ENCODE assay signal across 9 mouse cellular contexts in genomic region chr11:97980531-97980966, GRCm38 (mm10). TPM values are rescaled to one million over a fixed set of nuclear protein-coding genes. Genes with fewer than 3 reads are reported as not detected.
DNase-seq lines count a peak whose midpoint lies in the region; ATAC-seq and TF ChIP-seq lines count a peak whose summit lies in the region.
"Had no signal": no experiment of that assay in that cellular context is flagged by ENCODE, and none has a peak within 500 bp of the region (broad histone marks: within the 10 kb centered on the region; RNA-seq: fewer than 3 reads in every experiment).

No protein-coding gene starts in this region.

- intact Hi-C loops in heart, postnatal 10 days (cut with DNase I) = no loop called here

- H3K4me1 ChIP-seq in stomach, embryonic 14.5 days (ENCODE audit: control insufficient read depth, insufficient read depth, low read length) = no peaks in the 10 kb centered on the region
- no peaks in the 10 kb centered on the region for H3K4me1 ChIP-seq in stomach, postnatal 0 days (replicated peaks; ENCODE audit: control insufficient read depth, insufficient read depth)
- H3K4me1 ChIP-seq in stomach, embryonic 16.5 days (ENCODE audit: control insufficient read depth, insufficient read depth, low read length) = peaks cover 4% of the 10 kb centered on the region; the same call in 1 of the 2 replicates

- H3K36me3 ChIP-seq in stomach, embryonic 14.5 days (ENCODE audit: control insufficient read depth, insufficient read depth, low read length) = no peaks in the 10 kb centered on the region
- no peaks in the 10 kb centered on the region for H3K36me3 ChIP-seq in stomach, postnatal 0 days (ENCODE audit: control insufficient read depth, insufficient read depth, low read length)
- no peaks in the 10 kb centered on the region for H3K36me3 ChIP-seq in stomach, embryonic 16.5 days (ENCODE audit: control insufficient read depth, insufficient read depth, low read length)

- no peak for TF ChIP-seq EP300 in stomach, postnatal 0 days (optimal IDR thresholded peaks at IDR 0.05)

- no peak overlapping the region for H3K4me2 ChIP-seq in stomach, embryonic 14.5 days (replicated peaks; ENCODE audit: low read depth, low read length)
- no peak overlapping the region for H3K4me2 ChIP-seq in stomach, postnatal 0 days (replicated peaks; ENCODE audit: low read depth)
- H3K4me2 ChIP-seq in stomach, embryonic 16.5 days (ENCODE audit: low read depth, low read length) = no peak overlapping the region

- H3K4me3 ChIP-seq in stomach, embryonic 14.5 days (ENCODE audit: low read depth, low read length) = no peak overlapping the region
- no peak overlapping the region for H3K4me3 ChIP-seq in stomach, postnatal 0 days (ENCODE audit: low read depth, low read length)
- no peak overlapping the region for H3K4me3 ChIP-seq in stomach, embryonic 16.5 days (replicated peaks; ENCODE audit: low read length)

- peak; percentile 87 to 91 for DNase-seq in cerebellum, postnatal 10 days
- DNase-seq in cerebellum, postnatal 36 days = no peak
- no peak for DNase-seq in stomach, postnatal 0 days (ENCODE audit: low spot score)
- DNase-seq in heart, postnatal 10 days = peak; percentile 82 to 87
- DNase-seq in c-Kit-positive CD71-positive TER-119-positive erythroid progenitor cells, embryonic 14.5 days (ENCODE audit: low spot score) = no peak
- DNase-seq: right cerebral cortex, postnatal 14 days had no signal

- no peak for TF ChIP-seq CTCF in stomach, postnatal 0 days (IDR thresholded peaks at IDR 0.05; ENCODE audit: low read depth)

- H3K9ac ChIP-seq in stomach, embryonic 14.5 days (replicated peaks; ENCODE audit: low read depth, low read length) = no peak overlapping the region
- H3K9ac ChIP-seq in stomach, postnatal 0 days (ENCODE audit: low read length) = no peak overlapping the region
- H3K9ac ChIP-seq in stomach, embryonic 16.5 days (ENCODE audit: low read length) = no peak overlapping the region

- no peak overlapping the region for H3K27ac ChIP-seq in stomach, embryonic 14.5 days (ENCODE audit: low read length)
- H3K27ac ChIP-seq in stomach, postnatal 0 days (replicated peaks) = no peak overlapping the region
- no peak overlapping the region for H3K27ac ChIP-seq in stomach, embryonic 16.5 days (ENCODE audit: low read length)

- no peaks in the 10 kb centered on the region for H3K9me3 ChIP-seq in stomach, embryonic 14.5 days (ENCODE audit: control insufficient read depth, low read depth, low read length)
- no peaks in the 10 kb centered on the region for H3K9me3 ChIP-seq in stomach, postnatal 0 days (ENCODE audit: control insufficient read depth, low read length)
- H3K9me3 ChIP-seq in stomach, embryonic 16.5 days (replicated peaks; ENCODE audit: control insufficient read depth, low read length) = no peaks in the 10 kb centered on the region

- peak; percentile 28; the same call in 1 of the 2 replicates for ATAC-seq in stomach, embryonic 14.5 days (ENCODE audit: insufficient number of reproducible peaks, insufficient read depth, low FRiP score, low read depth)
- ATAC-seq in stomach, postnatal 0 days (ENCODE audit: low FRiP score, low TSS enrichment) = no peak; the same call in 1 of the 2 replicates
- 0 out of 2 replicates have a peak, but pooled peaks have one; percentile 39 for ATAC-seq in stomach, embryonic 16.5 days (ENCODE audit: insufficient read depth, low FRiP score)
- ATAC-seq in inflammation-experienced regulatory T-cells, adult 6 months = no peak

- peaks cover 4% of the 10 kb centered on the region; the same call in 1 of the 2 replicates for H3K27me3 ChIP-seq in stomach, embryonic 14.5 days (ENCODE audit: control insufficient read depth, insufficient read depth, low read length)
- no peaks in the 10 kb centered on the region for H3K27me3 ChIP-seq in stomach, postnatal 0 days (ENCODE audit: control insufficient read depth, insufficient read depth, low read length)
- peaks cover 10% of the 10 kb centered on the region for H3K27me3 ChIP-seq in stomach, embryonic 16.5 days (ENCODE audit: control insufficient read depth, insufficient read depth, low read length)

- 57% methylated on average over 9 of the region's 9 CpGs for WGBS in stomach, embryonic 14.5 days
- 50% methylated on average over 9 of the region's 9 CpGs for WGBS in stomach, postnatal 0 days
- WGBS in stomach, embryonic 16.5 days = 57% methylated on average over 9 of the region's 9 CpGs

RNA-seq across cellular contexts. Expression of gene Plxdc1, which starts 5.7 kb away (rescaled TPM):
- 0.38 and 0.56 TPM in 2 replicates for polyA plus RNA-seq in stomach, embryonic 14.5 days (2014; fragmentation: Nextera tagmentation; extraction: Ambion mirVana)
- polyA plus RNA-seq in stomach, postnatal 0 days (2015; fragmentation: Nextera tagmentation; extraction: Ambion mirVana) = 0.40 and 0.45 TPM in 2 replicates
- total RNA-seq in heart, postnatal 10 days (2021) = 1 to 10 TPM; 4.8 to 6.9 TPM
- 0.72 and 1.0 TPM in 2 replicates for polyA plus RNA-seq in stomach, embryonic 16.5 days (2015; fragmentation: Nextera tagmentation; extraction: Ambion mirVana)
- 1 to 10 TPM; 1.1 to 8.5 (median 2.2) TPM for polyA plus RNA-seq in inflammation-experienced regulatory T-cells, adult 6 months (2017; shearing (Covaris generic))

RNA-seq across cellular contexts. Expression of gene Arl5c, which starts 15.4 kb away (rescaled TPM):
- 7.8 and 11.6 TPM in 2 replicates for polyA plus RNA-seq in stomach, embryonic 14.5 days (2014; fragmentation: Nextera tagmentation; extraction: Ambion mirVana)
- polyA plus RNA-seq in stomach, postnatal 0 days (2015; fragmentation: Nextera tagmentation; extraction: Ambion mirVana) = 7.5 and 9.8 TPM in 2 replicates
- 1 to 10 TPM; 1.6 to 1.7 TPM for total RNA-seq in heart, postnatal 10 days (2021)
- polyA plus RNA-seq in stomach, embryonic 16.5 days (2015; fragmentation: Nextera tagmentation; extraction: Ambion mirVana) = 10.5 and 11.8 TPM in 2 replicates
- 10 to 100 TPM; 43.8 to 60.5 (median 53.2) TPM for polyA plus RNA-seq in inflammation-experienced regulatory T-cells, adult 6 months (2017; shearing (Covaris generic))

RNA-seq across cellular contexts. Expression of gene Cacnb1, which starts 42.3 kb away (rescaled TPM):
- polyA plus RNA-seq in stomach, embryonic 14.5 days (2014; fragmentation: Nextera tagmentation; extraction: Ambion mirVana) = 7.3 and 9.7 TPM in 2 replicates
- polyA plus RNA-seq in stomach, postnatal 0 days (2015; fragmentation: Nextera tagmentation; extraction: Ambion mirVana) = 4.2 and 4.9 TPM in 2 replicates
- total RNA-seq in heart, postnatal 10 days (2021) = 1 to 10 TPM; 7.4 to 8.0 TPM
- polyA plus RNA-seq in stomach, embryonic 16.5 days (2015; fragmentation: Nextera tagmentation; extraction: Ambion mirVana) = 7.0 and 12.1 TPM in 2 replicates
- 1 to 10 TPM; 1.5 to 2.7 (median 2.4) TPM for polyA plus RNA-seq in inflammation-experienced regulatory T-cells, adult 6 months (2017; shearing (Covaris generic))

RNA-seq across cellular contexts. Expression of gene Rpl19, which starts 46.0 kb away (rescaled TPM):
- 1,095 and 1,157 TPM in 2 replicates for polyA plus RNA-seq in stomach, embryonic 14.5 days (2014; fragmentation: Nextera tagmentation; extraction: Ambion mirVana)
- polyA plus RNA-seq in stomach, postnatal 0 days (2015; fragmentation: Nextera tagmentation; extraction: Ambion mirVana) = 863 and 874 TPM in 2 replicates
- 100 to 1,000 TPM; 713 to 718 TPM for total RNA-seq in heart, postnatal 10 days (2021)
- 825 and 942 TPM in 2 replicates for polyA plus RNA-seq in stomach, embryonic 16.5 days (2015; fragmentation: Nextera tagmentation; extraction: Ambion mirVana)
- 1,000 to 10,000 TPM; 2,465 to 4,071 (median 3,234) TPM for polyA plus RNA-seq in inflammation-experienced regulatory T-cells, adult 6 months (2017; shearing (Covaris generic))

Comparison
In these comparisons a context has a peak if more than half of its experiments do, and no peak if none do; other contexts are left out.
1. DNase-seq: peak in cerebellum, postnatal 10 days (2 of 2) and heart, postnatal 10 days (2 of 2); none in cerebellum, postnatal 36 days (0 of 2), stomach, postnatal 0 days (single experiment) and c-Kit-positive CD71-positive TER-119-positive erythroid progenitor cells, embryonic 14.5 days (single experiment).
2. ATAC-seq: peak in stomach, embryonic 14.5 days (single experiment) and stomach, embryonic 16.5 days (single experiment); none in stomach, postnatal 0 days (single experiment) and inflammation-experienced regulatory T-cells, adult 6 months (single experiment).